Mouse (Mus musculus): ENCODE results near the gene Actr1b.

- TF ChIP-seq CTCF (IDR thresholded peaks at IDR 0.05; ENCODE audit: low read depth, low read length) (no peak), POLR2A (IDR thresholded peaks at IDR 0.05; ENCODE audit: insufficient read depth, low read length) (no peak)
Measured at GRCm38 (mm10) chr1:36674936-36675335, 39.3 kb downstream of the Actr1b start.

Measured in ES-Bruce4 (cell line).